Mouse (Mus musculus): ENCODE data around the gene Lrrc32.

- TF ChIP-seq CTCF (IDR thresholded peaks at IDR 0.05; ENCODE audit: low read depth, low read length) (no peak), POLR2A (IDR thresholded peaks at IDR 0.05; ENCODE audit: extremely low read depth, insufficient read depth, low read length) (no peak)
Observed at GRCm38 (mm10) chr7:98490328-98490727, 1.2 kb downstream of the Lrrc32 start.

All from liver, adult 2 months (tissue).